Mouse (Mus musculus) splenic B cell, adult 2 months (primary cell): Measurements from ENCODE around the gene Rgs3.

Experiments used
- DNase-seq: peaks from one replicate; pipeline ENCODE4 v3.0.0-alpha.2; 2011; ENCODE audit warnings: low read depth, low spot score
- H3K27me3 ChIP-seq: 2 replicates; pipeline ENCODE4 v1.6.1; 2012; ENCODE audit warnings: mild to moderate bottlenecking, low read length, moderate library complexity, mixed read lengths; ENCODE audit not compliant: control insufficient read depth, poor library complexity, insufficient read depth, severe bottlenecking
- H3K36me3 ChIP-seq: 2 replicates; pipeline ENCODE4 v1.6.1; 2012; ENCODE audit warnings: mild to moderate bottlenecking, low read length, moderate library complexity, mixed read lengths; ENCODE audit not compliant: control insufficient read depth, poor library complexity, insufficient read depth, severe bottlenecking

Rgs3 gene

GRCm38 (mm10) chr4:62623251-62624015, 63.8 kb downstream of the Rgs3 start:
- DNase-seq = no peak
- no peaks in the 10 kb centered on the region for H3K27me3 ChIP-seq
- H3K36me3 ChIP-seq = no peaks in the 10 kb centered on the region

GRCm38 (mm10) chr4:62624679-62625450, 65.2 kb downstream of the Rgs3 start:
- Histone ChIP-seq H3K36me3 (no peaks in the 10 kb centered on the region), H3K27me3 (no peaks in the 10 kb centered on the region)
- no peak for DNase-seq

GRCm38 (mm10) chr4:62625451-62626061, 65.9 kb downstream of the Rgs3 start:
- Histone ChIP-seq H3K27me3 (no peaks in the 10 kb centered on the region), H3K36me3 (no peaks in the 10 kb centered on the region)
- no peak for DNase-seq

GRCm38 (mm10) chr4:62626228-62627026, 66.8 kb downstream of the Rgs3 start:
- no peak for DNase-seq
- Histone ChIP-seq H3K36me3 (no peaks in the 10 kb centered on the region), H3K27me3 (no peaks in the 10 kb centered on the region)

- no peak for DNase-seq
- Histone ChIP-seq H3K27me3 (no peaks in the 10 kb centered on the region), H3K36me3 (no peaks in the 10 kb centered on the region)
Measured at GRCm38 (mm10) chr4:62627331-62627730, 67.7 kb downstream of the Rgs3 start.

- H3K36me3 ChIP-seq = no peaks in the 10 kb centered on the region
- no peak for DNase-seq
- H3K27me3 ChIP-seq = no peaks in the 10 kb centered on the region
Measured at GRCm38 (mm10) chr4:62628547-62628946, 68.9 kb downstream of the Rgs3 start.

GRCm38 (mm10) chr4:62629461-62629860, 69.8 kb downstream of the Rgs3 start:
- no peaks in the 10 kb centered on the region for H3K27me3 ChIP-seq
- peak; percentile 47 for DNase-seq
- no peaks in the 10 kb centered on the region for H3K36me3 ChIP-seq

GRCm38 (mm10) chr4:62629905-62630304, 70.3 kb downstream of the Rgs3 start:
- peak; percentile 78 for DNase-seq
- H3K36me3 ChIP-seq = no peaks in the 10 kb centered on the region

GRCm38 (mm10) chr4:62633243-62633642, 73.6 kb downstream of the Rgs3 start:
- H3K27me3 ChIP-seq = no peaks in the 10 kb centered on the region
- H3K36me3 ChIP-seq = no peaks in the 10 kb centered on the region
- DNase-seq = no peak

More at GRCm38 (mm10) chr4:62629905-62630304, 70.3 kb downstream of the Rgs3 start:
- H3K27me3 ChIP-seq = no peaks in the 10 kb centered on the region

GRCm38 (mm10) chr4:62634054-62634591, 74.5 kb downstream of the Rgs3 start:
- DNase-seq = peak; percentile 53
- Histone ChIP-seq H3K36me3 (no peaks in the 10 kb centered on the region), H3K27me3 (no peaks in the 10 kb centered on the region)

- no peaks in the 10 kb centered on the region for H3K27me3 ChIP-seq
- no peak for DNase-seq
- no peaks in the 10 kb centered on the region for H3K36me3 ChIP-seq
Measured at GRCm38 (mm10) chr4:62634840-62635239, 75.2 kb downstream of the Rgs3 start.

- DNase-seq = no peak
- no peaks in the 10 kb centered on the region for H3K27me3 ChIP-seq
- no peaks in the 10 kb centered on the region for H3K36me3 ChIP-seq
Measured at GRCm38 (mm10) chr4:62636047-62636446, 76.4 kb downstream of the Rgs3 start.

GRCm38 (mm10) chr4:62637856-62638604, 78.4 kb downstream of the Rgs3 start:
- no peak for DNase-seq
- H3K27me3 ChIP-seq = no peaks in the 10 kb centered on the region
- H3K36me3 ChIP-seq = no peaks in the 10 kb centered on the region
